Mouse (Mus musculus): Measurements from ENCODE around the gene Ptov1. TPM values are rescaled to one million over a fixed set of nuclear protein-coding genes. Genes with fewer than 3 reads are reported as not detected.

The Ptov1 gene
- total and polyA plus RNA-seq, 3 experiments: 46.4 to 168 TPM; not detected in 1

- Histone ChIP-seq H3K4me3 (ENCODE audit: control insufficient read depth in 1 of 2, insufficient read depth in 1 of 2, low read depth in 2 of 2, low read length in 2 of 2) (peak overlapping the region; percentile 72 to 88), H3K4me1 (ENCODE audit: control insufficient read depth in 1 of 2, insufficient read depth in 2 of 2, low read length in 2 of 2) (peaks cover 0 to 12% of the 10 kb centered on the region in 2 experiments; a peak in 2 of 4 replicates), H3K9ac (ENCODE audit: control insufficient read depth, low read depth, low read length, poor library complexity, severe bottlenecking) (peak overlapping the region; percentile 86), H3K9me3 (replicated peaks; ENCODE audit: insufficient read depth, low read length) (no peaks in the 10 kb centered on the region), H3K79me2 (ENCODE audit: control insufficient read depth, insufficient read depth, low read length, poor library complexity) (peaks cover 7% of the 10 kb centered on the region), H3K36me3 (ENCODE audit: control insufficient read depth in 1 of 2, insufficient read depth in 2 of 2, low read length in 2 of 2) (peaks cover 0 to 6% of the 10 kb centered on the region in 2 experiments; a peak in 2 of 4 replicates), H3K27ac (ENCODE audit: control insufficient read depth, low read depth, low read length) (peak overlapping the region; percentile 59), H3K27me3 (ENCODE audit: control insufficient read depth in 1 of 2, insufficient read depth in 2 of 2, low read length in 2 of 2) (no peaks in the 10 kb centered on the region)
- no peak for DNase-seq (ENCODE audit: low read depth, low spot score)
- TF ChIP-seq NRF1 (IDR thresholded peaks at IDR 0.05; ENCODE audit: insufficient read depth, low read depth, low read length, poor library complexity, severe bottlenecking) (no peak), KAT2A (conservative IDR thresholded peaks at IDR 0.05; ENCODE audit: low read depth, low read length) (no peak), SMC3 (IDR thresholded peaks at IDR 0.05; ENCODE audit: low read depth, low read length) (no peak), POLR2AphosphoS2 (IDR thresholded peaks at IDR 0.05; ENCODE audit: low read length) (no peak), USF2 (IDR thresholded peaks at IDR 0.05; ENCODE audit: borderline replicate concordance in 1 of 2, insufficient read depth in 1 of 2, low read depth in 1 of 2, low read length in 2 of 2) (no peak), POLR2A (IDR thresholded peaks at IDR 0.05; ENCODE audit: control insufficient read depth in 1 of 2, insufficient read depth in 1 of 2, low read depth in 1 of 2, low read length in 2 of 2, poor library complexity in 1 of 2) (no peak), ETS1 (IDR thresholded peaks at IDR 0.05; ENCODE audit: low read depth, low read length) (no peak), TBP (IDR thresholded peaks at IDR 0.05; ENCODE audit: low read depth, low read length) (no peak)
Observed at GRCm38 (mm10) chr7:44896499-44896898, 26.9 kb upstream of the Ptov1 start.

GRCm38 (mm10) chr7:44895593-44896434, 26.2 kb upstream of the Ptov1 start, which contains the start of gene Fuz:
Gene Fuz (plus strand): TSS chr7:44896079.
- H3K9ac ChIP-seq (ENCODE audit: control insufficient read depth, low read depth, low read length, poor library complexity, severe bottlenecking): peak within 1 kb of the TSS; percentile 86
- no peaks in the 10 kb centered on the region for H3K9me3 ChIP-seq (replicated peaks; ENCODE audit: insufficient read depth, low read length)
- peak within 1 kb of the TSS; percentile 72 to 88 for H3K4me3 ChIP-seq (ENCODE audit: control insufficient read depth in 1 of 2, insufficient read depth in 1 of 2, low read depth in 2 of 2, low read length in 2 of 2)
- peak; percentile 96 for DNase-seq (ENCODE audit: low read depth, low spot score)
- no peaks in the 10 kb centered on the region for H3K27me3 ChIP-seq (ENCODE audit: control insufficient read depth in 1 of 2, insufficient read depth in 2 of 2, low read length in 2 of 2)
- peak within 1 kb of the TSS; percentile 59 for H3K27ac ChIP-seq (ENCODE audit: control insufficient read depth, low read depth, low read length)
- H3K79me2 ChIP-seq (ENCODE audit: control insufficient read depth, insufficient read depth, low read length, poor library complexity): peaks cover 14% of the 10 kb centered on the region
- peaks cover 0 to 19% of the 10 kb centered on the region in 2 experiments; a peak in 2 of 4 replicates for H3K4me1 ChIP-seq (ENCODE audit: control insufficient read depth in 1 of 2, insufficient read depth in 2 of 2, low read length in 2 of 2)
- H3K36me3 ChIP-seq (ENCODE audit: control insufficient read depth in 1 of 2, insufficient read depth in 2 of 2, low read length in 2 of 2): peaks cover 0 to 8% of the 10 kb centered on the region in 2 experiments; a peak in 2 of 4 replicates
- no peak for TF ChIP-seq UBTF (IDR thresholded peaks at IDR 0.05; ENCODE audit: borderline replicate concordance, insufficient read depth, low read depth, low read length)
- no peak; the same call in 1 of the 2 replicates for TF ChIP-seq RAD21 (IDR thresholded peaks at IDR 0.05; ENCODE audit: low read depth, low read length)
- no peak; the same call in 1 of the 2 replicates for TF ChIP-seq ETS1 (IDR thresholded peaks at IDR 0.05; ENCODE audit: low read depth, low read length)
- no peak for TF ChIP-seq ZKSCAN1 (IDR thresholded peaks at IDR 0.05; ENCODE audit: low read depth, low read length)
- no peak for TF ChIP-seq GABPA (IDR thresholded peaks at IDR 0.05; ENCODE audit: low read depth, low read length)
- peak; percentile 88 for TF ChIP-seq MAZ (IDR thresholded peaks at IDR 0.05; ENCODE audit: low read depth, low read length)
- no peak for TF ChIP-seq GATA1 (IDR thresholded peaks at IDR 0.05; ENCODE audit: low read depth, low read length)
- TF ChIP-seq MYB (IDR thresholded peaks at IDR 0.05; ENCODE audit: low read depth, low read length): no peak
- TF ChIP-seq TAL1 (IDR thresholded peaks at IDR 0.05; ENCODE audit: low read length): no peak
- no peak for TF ChIP-seq ZNF384 (IDR thresholded peaks at IDR 0.05; ENCODE audit: low read depth, low read length)
- peak; percentile 69 for TF ChIP-seq TBP (IDR thresholded peaks at IDR 0.05; ENCODE audit: low read depth, low read length)
- no peak for TF ChIP-seq JUND (IDR thresholded peaks at IDR 0.05; ENCODE audit: low read depth, low read length)
- TF ChIP-seq SIN3A (IDR thresholded peaks at IDR 0.05; ENCODE audit: low read length): peak; percentile 87
- peak; percentile 73 for TF ChIP-seq MXI1 (IDR thresholded peaks at IDR 0.05; ENCODE audit: low read depth, low read length)
- TF ChIP-seq E2F4 (IDR thresholded peaks at IDR 0.05; ENCODE audit: borderline replicate concordance, low read depth, low read length): 0 out of 2 replicates have a peak, but pooled peaks have one; percentile 36
- no peak for TF ChIP-seq BHLHE40 (IDR thresholded peaks at IDR 0.05; ENCODE audit: borderline replicate concordance, low read depth, low read length)
- no peak for TF ChIP-seq ZMIZ1 (IDR thresholded peaks at IDR 0.05; ENCODE audit: low read depth, low read length)
- no peak for TF ChIP-seq USF1 (IDR thresholded peaks at IDR 0.05; ENCODE audit: low read depth, low read length)
- TF ChIP-seq HCFC1 (IDR thresholded peaks at IDR 0.05; ENCODE audit: low read depth, low read length): peak; percentile 93
- TF ChIP-seq ELF1 (IDR thresholded peaks at IDR 0.05; ENCODE audit: low read depth, low read length): peak; percentile 71
- no peak for TF ChIP-seq CHD2 (IDR thresholded peaks at IDR 0.05; ENCODE audit: low read length)
- TF ChIP-seq CHD1 (IDR thresholded peaks at IDR 0.05; ENCODE audit: low read depth, low read length): peak; percentile 98
- TF ChIP-seq CTCF (IDR thresholded peaks at IDR 0.05 in 2 of 3, conservative IDR thresholded peaks at IDR 0.05 in 1 of 3; ENCODE audit: control insufficient read depth in 1 of 3, insufficient read depth in 1 of 3, low read depth in 2 of 3, low read length in 3 of 3, poor library complexity in 1 of 3, severe bottlenecking in 1 of 3): peak; percentile 9 to 60 (median 56); a peak in 5 of 6 replicates
- TF ChIP-seq MAFK (IDR thresholded peaks at IDR 0.05; ENCODE audit: borderline replicate concordance, low read depth, low read length): no peak
